Mouse (Mus musculus): Measurements from ENCODE around the gene Notch3.

GRCm38 (mm10) chr17:32122587-32122970 lies 44.1 kb downstream of the Notch3 start:
- TF ChIP-seq ZKSCAN1 (IDR thresholded peaks at IDR 0.05; ENCODE audit: low read depth, low read length), result no peak
- no peak for TF ChIP-seq CTCF (IDR thresholded peaks at IDR 0.05 in 2 of 3, conservative IDR thresholded peaks at IDR 0.05 in 1 of 3; ENCODE audit: control insufficient read depth in 1 of 3, insufficient read depth in 1 of 3, low read depth in 2 of 3, low read length in 3 of 3, poor library complexity in 1 of 3, severe bottlenecking in 1 of 3)
- TF ChIP-seq ETS1 (IDR thresholded peaks at IDR 0.05; ENCODE audit: low read depth, low read length), result no peak
- no peak for TF ChIP-seq NELFE (IDR thresholded peaks at IDR 0.05; ENCODE audit: low read depth, low read length)
- TF ChIP-seq ELF1 (IDR thresholded peaks at IDR 0.05; ENCODE audit: low read depth, low read length), result no peak
- no peak for TF ChIP-seq E2F4 (IDR thresholded peaks at IDR 0.05; ENCODE audit: borderline replicate concordance, low read depth, low read length)
- no peak for TF ChIP-seq TCF12 (IDR thresholded peaks at IDR 0.05; ENCODE audit: low read depth, low read length)
- TF ChIP-seq HCFC1 (IDR thresholded peaks at IDR 0.05; ENCODE audit: low read depth, low read length), result no peak
- no peak for TF ChIP-seq POLR2AphosphoS2 (IDR thresholded peaks at IDR 0.05; ENCODE audit: low read length)
- TF ChIP-seq MAX (IDR thresholded peaks at IDR 0.05; ENCODE audit: low read length), result no peak
- no peak for TF ChIP-seq CHD1 (IDR thresholded peaks at IDR 0.05; ENCODE audit: low read depth, low read length)
- TF ChIP-seq POLR2A (IDR thresholded peaks at IDR 0.05; ENCODE audit: control insufficient read depth in 1 of 2, insufficient read depth in 1 of 2, low read depth in 1 of 2, low read length in 2 of 2, poor library complexity in 1 of 2), result no peak
- TF ChIP-seq CHD2 (IDR thresholded peaks at IDR 0.05; ENCODE audit: low read length), result no peak
- no peak for TF ChIP-seq GABPA (IDR thresholded peaks at IDR 0.05; ENCODE audit: low read depth, low read length)

Data from MEL (cell line).